Mouse (Mus musculus): ENCODE measurements around the gene Fnip2. TPM values are rescaled to one million over a fixed set of nuclear protein-coding genes. Genes with fewer than 3 reads are reported as not detected.

Gene Fnip2
- polyA plus RNA-seq, 2 experiments: 4.1 to 7.5 TPM

- DNase-seq (ENCODE audit: low spot score) (no peak), ATAC-seq (ENCODE audit: low FRiP score, low read depth) (no peak)
- Histone ChIP-seq H3K36me3 (ENCODE audit: control insufficient read depth, insufficient read depth, low read length) (no peaks in the 10 kb centered on the region), H3K9ac (ENCODE audit: low read depth, low read length, severe bottlenecking) (no peak overlapping the region), H3K4me2 (replicated peaks; ENCODE audit: low read depth, low read length, severe bottlenecking) (no peak overlapping the region), H3K27me3 (ENCODE audit: control insufficient read depth, insufficient read depth, low read length) (no peaks in the 10 kb centered on the region), H3K27ac (replicated peaks; ENCODE audit: low read depth, low read length) (no peak overlapping the region), H3K4me3 (replicated peaks; ENCODE audit: low read length) (no peak overlapping the region), H3K9me3 (ENCODE audit: control insufficient read depth, low read length) (no peaks in the 10 kb centered on the region), H3K4me1 (ENCODE audit: control insufficient read depth, insufficient read depth, low read length) (no peaks in the 10 kb centered on the region)
- no peak for TF ChIP-seq POLR2A (IDR thresholded peaks at IDR 0.05; ENCODE audit: borderline replicate concordance, extremely low read depth, insufficient read depth, insufficient read length)
- WGBS: 85% methylated on average over 1 of the region's 1 CpGs
Observed at GRCm38 (mm10) chr3:79425441-79425840, 142.2 kb downstream of the Fnip2 start.

GRCm38 (mm10) chr3:79418921-79419320, 148.7 kb downstream of the Fnip2 start:
- no peak for DNase-seq (ENCODE audit: low spot score)
- ATAC-seq (ENCODE audit: low FRiP score, low read depth): no peak
- Histone ChIP-seq H3K27me3 (ENCODE audit: control insufficient read depth, insufficient read depth, low read length) (no peaks in the 10 kb centered on the region), H3K4me3 (replicated peaks; ENCODE audit: low read length) (no peak overlapping the region), H3K9me3 (ENCODE audit: control insufficient read depth, low read length) (no peaks in the 10 kb centered on the region), H3K4me1 (ENCODE audit: control insufficient read depth, insufficient read depth, low read length) (no peaks in the 10 kb centered on the region), H3K9ac (ENCODE audit: low read depth, low read length, severe bottlenecking) (no peak overlapping the region), H3K27ac (replicated peaks; ENCODE audit: low read depth, low read length) (no peak overlapping the region), H3K36me3 (ENCODE audit: control insufficient read depth, insufficient read depth, low read length) (no peaks in the 10 kb centered on the region), H3K4me2 (replicated peaks; ENCODE audit: low read depth, low read length, severe bottlenecking) (no peak overlapping the region)
- WGBS: 86% methylated on average over 14 of the region's 14 CpGs
- no peak for TF ChIP-seq POLR2A (IDR thresholded peaks at IDR 0.05; ENCODE audit: borderline replicate concordance, extremely low read depth, insufficient read depth, insufficient read length)

- no peaks in the 10 kb centered on the region for H3K27me3 ChIP-seq (ENCODE audit: control insufficient read depth, insufficient read depth, low read length)
- no peak overlapping the region for H3K4me2 ChIP-seq (replicated peaks; ENCODE audit: low read depth, low read length, severe bottlenecking)
- WGBS: 44% methylated on average over 4 of the region's 4 CpGs
Observed at GRCm38 (mm10) chr3:79416944-79417680, 150.5 kb downstream of the Fnip2 start.

GRCm38 (mm10) chr3:79415929-79416328, 151.7 kb downstream of the Fnip2 start:
- DNase-seq (ENCODE audit: low spot score) (no peak), ATAC-seq (ENCODE audit: low FRiP score, low read depth) (no peak)
- H3K36me3 ChIP-seq (ENCODE audit: control insufficient read depth, insufficient read depth, low read length): no peaks in the 10 kb centered on the region
- no peaks in the 10 kb centered on the region for H3K4me1 ChIP-seq (ENCODE audit: control insufficient read depth, insufficient read depth, low read length)
- no peak overlapping the region for H3K4me3 ChIP-seq (replicated peaks; ENCODE audit: low read length)
- H3K4me2 ChIP-seq (replicated peaks; ENCODE audit: low read depth, low read length, severe bottlenecking): no peak overlapping the region
- no peak overlapping the region for H3K9ac ChIP-seq (ENCODE audit: low read depth, low read length, severe bottlenecking)
- no peak overlapping the region for H3K27ac ChIP-seq (replicated peaks; ENCODE audit: low read depth, low read length)
- no peak for TF ChIP-seq POLR2A (IDR thresholded peaks at IDR 0.05; ENCODE audit: borderline replicate concordance, extremely low read depth, insufficient read depth, insufficient read length)
- no peaks in the 10 kb centered on the region for H3K27me3 ChIP-seq (ENCODE audit: control insufficient read depth, insufficient read depth, low read length)
- no peaks in the 10 kb centered on the region for H3K9me3 ChIP-seq (ENCODE audit: control insufficient read depth, low read length)

More at GRCm38 (mm10) chr3:79416944-79417680, 150.5 kb downstream of the Fnip2 start:
- H3K4me1 ChIP-seq (ENCODE audit: control insufficient read depth, insufficient read depth, low read length): no peaks in the 10 kb centered on the region
- H3K36me3 ChIP-seq (ENCODE audit: control insufficient read depth, insufficient read depth, low read length): no peaks in the 10 kb centered on the region
- no peak overlapping the region for H3K4me3 ChIP-seq (replicated peaks; ENCODE audit: low read length)
- ATAC-seq (ENCODE audit: low FRiP score, low read depth) (no peak), DNase-seq (ENCODE audit: low spot score) (peak; percentile 23)
- H3K9me3 ChIP-seq (ENCODE audit: control insufficient read depth, low read length): no peaks in the 10 kb centered on the region
- no peak for TF ChIP-seq POLR2A (IDR thresholded peaks at IDR 0.05; ENCODE audit: borderline replicate concordance, extremely low read depth, insufficient read depth, insufficient read length)
- H3K9ac ChIP-seq (ENCODE audit: low read depth, low read length, severe bottlenecking): no peak overlapping the region
- H3K27ac ChIP-seq (replicated peaks; ENCODE audit: low read depth, low read length): no peak overlapping the region

- DNase-seq (ENCODE audit: low spot score) (no peak), ATAC-seq (ENCODE audit: low FRiP score, low read depth) (no peak)
- no peak overlapping the region for H3K9ac ChIP-seq (ENCODE audit: low read depth, low read length, severe bottlenecking)
- H3K4me1 ChIP-seq (ENCODE audit: control insufficient read depth, insufficient read depth, low read length): no peaks in the 10 kb centered on the region
- no peaks in the 10 kb centered on the region for H3K9me3 ChIP-seq (ENCODE audit: control insufficient read depth, low read length)
- no peak overlapping the region for H3K4me3 ChIP-seq (replicated peaks; ENCODE audit: low read length)
- no peaks in the 10 kb centered on the region for H3K27me3 ChIP-seq (ENCODE audit: control insufficient read depth, insufficient read depth, low read length)
- no peaks in the 10 kb centered on the region for H3K36me3 ChIP-seq (ENCODE audit: control insufficient read depth, insufficient read depth, low read length)
- TF ChIP-seq POLR2A (IDR thresholded peaks at IDR 0.05; ENCODE audit: borderline replicate concordance, extremely low read depth, insufficient read depth, insufficient read length): no peak
- no peak overlapping the region for H3K27ac ChIP-seq (replicated peaks; ENCODE audit: low read depth, low read length)
- H3K4me2 ChIP-seq (replicated peaks; ENCODE audit: low read depth, low read length, severe bottlenecking): no peak overlapping the region
- WGBS: 80% methylated on average over 5 of the region's 5 CpGs
Observed at GRCm38 (mm10) chr3:79415081-79415480, 152.5 kb downstream of the Fnip2 start.

Measured in limb, embryonic 14.5 days (tissue).